Mouse (Mus musculus): ENCODE measurements around the gene Senp1.
A peak's percentile ranks its signal among the peaks of the same experiment; 100 is the strongest.

The Senp1 gene

DNA sequence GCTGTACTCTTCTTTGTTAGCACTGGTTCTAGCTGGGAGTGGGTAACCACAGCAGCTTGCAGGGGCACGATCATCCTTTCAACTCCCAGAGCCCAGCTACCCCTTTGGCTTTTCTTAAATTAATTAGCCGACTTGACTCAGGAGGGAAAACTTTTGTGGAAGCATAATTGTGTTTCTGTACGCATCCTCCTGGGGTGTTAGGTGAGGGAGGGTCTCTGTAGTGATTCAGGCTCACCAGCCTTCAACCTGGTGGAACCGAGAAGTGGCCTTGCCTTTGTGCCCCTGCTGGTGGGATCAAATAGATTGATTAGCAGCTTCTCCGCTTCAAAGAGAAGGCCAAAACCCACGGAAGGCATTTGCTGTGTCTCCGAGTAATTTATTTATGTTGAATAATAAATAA is 93.6 kb downstream of the Senp1 start:
- DNase-seq = no peak

DNA sequence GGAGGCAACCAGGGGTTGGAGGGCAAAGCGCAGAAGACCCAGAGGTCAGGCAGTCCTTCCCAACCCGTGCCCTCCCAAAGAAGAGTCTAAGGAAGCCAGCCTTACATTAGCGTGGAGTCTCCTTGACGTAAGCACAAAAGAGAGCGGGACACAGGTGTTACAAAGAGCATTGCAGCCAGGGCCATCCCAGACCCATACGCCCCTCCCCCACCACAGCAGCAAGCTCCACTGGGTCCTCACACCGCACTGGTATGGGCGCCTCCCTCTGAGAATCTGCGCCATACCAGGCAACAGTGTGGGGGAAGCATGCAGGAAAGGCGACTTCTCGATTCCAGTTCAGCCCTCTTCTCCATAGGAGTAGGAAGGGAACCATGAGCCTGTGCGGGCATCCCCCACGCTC is 94.0 kb downstream of the Senp1 start:
- DNase-seq = no peak

DNA sequence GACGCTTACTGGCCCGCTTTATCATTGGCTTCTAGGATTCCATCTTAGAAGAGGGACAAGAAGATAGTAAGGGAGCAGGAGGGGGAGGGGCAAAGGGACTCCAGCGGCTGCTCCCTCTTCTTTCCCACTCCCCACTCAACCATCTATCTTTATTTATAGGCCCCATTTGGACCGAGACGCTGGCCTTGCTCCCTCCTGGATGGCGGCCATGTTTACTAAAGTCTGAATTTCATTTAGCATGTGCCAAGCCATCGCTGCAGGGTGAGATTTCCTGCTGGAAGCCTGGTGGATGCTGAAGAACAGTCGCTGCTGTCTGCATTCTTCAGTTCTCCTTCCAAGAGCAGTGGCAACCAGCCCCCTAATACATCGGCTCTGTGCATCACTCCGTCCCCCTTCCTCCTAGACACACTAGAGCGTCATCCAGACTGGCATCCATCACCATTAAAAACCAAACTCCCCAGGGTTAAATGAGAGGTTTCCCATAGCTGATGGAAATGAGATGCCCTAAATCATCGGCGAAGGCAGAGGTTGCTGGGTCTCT is 96.8 kb downstream of the Senp1 start:
- peak; percentile 20 for DNase-seq

DNA sequence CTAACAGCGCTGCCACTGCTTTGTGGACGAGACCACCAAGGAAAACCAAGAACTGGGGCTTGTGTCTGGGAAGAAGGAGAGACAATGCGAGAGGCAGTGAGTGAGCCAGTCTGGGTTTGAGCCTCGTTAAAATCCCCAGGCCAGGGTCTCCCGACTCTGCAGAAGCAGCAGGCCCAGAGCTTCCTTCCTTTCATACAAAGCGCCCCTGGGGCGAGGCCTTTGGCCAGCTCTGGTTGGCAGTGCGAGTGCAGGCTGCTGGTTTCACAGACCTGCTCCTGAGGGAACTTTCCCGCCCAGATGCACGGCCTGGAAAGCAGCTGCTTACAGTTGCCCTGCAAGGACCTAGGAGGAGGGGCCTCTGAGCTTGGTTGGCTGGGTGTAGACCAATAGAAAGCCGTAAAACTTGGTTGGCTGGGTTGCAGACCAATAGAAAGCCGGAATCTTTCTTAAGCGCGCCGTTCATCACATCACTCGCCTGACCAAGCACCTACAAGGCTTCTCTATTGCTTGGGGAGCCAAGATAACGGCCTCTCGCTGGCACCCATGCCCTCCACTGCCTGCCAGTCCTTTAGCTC is 100.7 kb downstream of the Senp1 start:
- peak; percentile 63 for DNase-seq

DNA sequence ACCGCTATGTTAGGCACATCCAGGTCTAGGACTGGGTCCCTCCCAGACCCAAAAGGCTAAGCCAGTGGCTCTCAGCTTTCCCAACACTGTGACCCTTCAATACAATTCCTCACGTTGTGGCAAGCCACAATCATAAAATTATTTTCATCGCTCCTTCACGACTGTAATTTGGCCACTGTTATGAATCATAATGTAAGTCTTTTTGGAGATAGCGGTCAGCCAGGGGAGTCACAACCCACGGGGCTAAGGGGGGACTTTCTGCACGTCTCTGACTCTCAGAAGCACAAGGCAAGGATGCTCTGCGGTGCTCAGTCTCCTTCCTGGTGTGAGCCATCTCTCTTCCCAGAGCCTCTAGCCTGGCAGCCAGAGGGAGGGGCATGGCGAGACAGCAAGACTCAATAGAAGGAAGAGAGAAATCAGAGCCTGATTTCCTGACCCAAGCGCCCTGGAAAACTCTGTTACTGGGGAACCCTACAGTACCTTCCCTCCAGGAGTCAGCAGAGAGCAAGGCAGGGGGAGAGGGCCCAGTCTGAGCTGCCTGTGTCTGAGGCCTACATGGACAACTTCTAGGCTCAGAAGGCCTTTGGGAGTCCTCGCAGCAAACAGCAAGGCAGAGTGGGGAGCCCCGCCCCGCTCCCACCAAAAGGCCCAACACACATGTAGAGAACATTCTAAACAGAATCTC is 101.4 kb downstream of the Senp1 start:
- DNase-seq = no peak

DNA sequence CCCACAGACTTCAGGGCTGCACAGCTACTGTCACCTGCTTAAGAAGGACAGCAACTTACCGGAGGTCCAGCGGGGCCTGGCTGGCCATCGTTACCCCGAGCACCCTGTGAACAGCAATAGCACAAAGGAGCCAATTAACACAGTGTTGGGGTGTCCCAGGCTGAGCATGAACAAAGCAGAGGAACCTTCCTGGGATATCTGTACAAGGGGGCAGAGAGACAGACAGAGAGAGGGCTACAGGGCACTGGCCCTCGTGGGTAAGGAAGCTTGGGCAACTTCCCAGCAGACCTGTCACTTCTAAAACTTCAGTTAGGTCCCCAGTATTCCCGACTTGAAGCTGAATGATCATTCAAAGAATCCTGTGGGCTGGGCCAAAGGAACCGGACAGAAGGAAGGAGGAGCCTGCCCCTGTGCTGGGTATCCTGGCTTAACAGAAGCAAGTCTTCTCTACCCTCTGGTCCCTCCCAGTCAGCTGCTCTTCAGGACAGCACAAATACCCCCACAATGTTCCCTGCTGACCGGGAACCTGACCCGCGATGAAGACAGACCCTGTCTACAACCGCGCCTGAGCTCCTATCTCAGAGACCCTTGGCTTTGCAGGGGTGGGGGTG is 102.2 kb downstream of the Senp1 start:
- no peak for DNase-seq

DNA sequence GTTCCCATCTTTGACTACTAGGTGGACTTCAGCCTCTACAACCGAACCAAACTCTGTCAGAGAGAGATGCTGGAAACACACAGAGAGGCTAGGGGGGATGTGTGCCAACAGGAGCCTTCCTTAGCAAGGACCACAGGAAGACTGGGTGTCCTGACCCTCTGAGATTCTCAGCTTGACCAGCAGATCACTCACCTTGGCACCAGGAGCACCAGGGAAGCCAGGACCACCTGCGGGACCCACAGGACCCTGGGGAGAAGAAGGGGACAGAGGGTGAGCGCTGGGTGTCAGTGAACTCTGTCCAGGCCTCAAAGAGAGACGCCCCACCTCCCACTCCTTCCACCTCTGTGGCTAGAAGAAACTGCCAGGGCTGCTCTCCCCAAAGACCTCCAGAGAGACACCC is 102.8 kb downstream of the Senp1 start:
- DNase-seq = no peak

DNA sequence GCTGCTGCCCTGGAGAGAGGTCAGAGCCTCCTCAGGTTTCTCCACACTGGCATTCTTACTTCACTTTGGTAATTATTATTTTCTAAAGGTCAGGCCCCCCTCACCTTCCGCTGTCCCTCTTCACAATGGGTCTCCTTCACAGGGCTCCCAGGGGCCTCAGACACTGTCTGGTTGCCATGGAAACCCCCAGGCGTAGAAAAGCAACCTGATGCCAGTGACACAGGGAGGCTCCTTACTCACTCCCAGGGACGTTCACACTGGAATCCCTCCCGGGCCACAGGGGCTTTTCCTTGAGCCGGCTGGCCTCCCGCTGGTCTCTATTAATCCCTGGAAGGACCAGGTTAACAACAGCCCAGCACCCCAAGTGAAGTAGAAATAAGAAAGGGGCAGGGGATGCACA is 103.4 kb downstream of the Senp1 start:
- DNase-seq = no peak

DNA sequence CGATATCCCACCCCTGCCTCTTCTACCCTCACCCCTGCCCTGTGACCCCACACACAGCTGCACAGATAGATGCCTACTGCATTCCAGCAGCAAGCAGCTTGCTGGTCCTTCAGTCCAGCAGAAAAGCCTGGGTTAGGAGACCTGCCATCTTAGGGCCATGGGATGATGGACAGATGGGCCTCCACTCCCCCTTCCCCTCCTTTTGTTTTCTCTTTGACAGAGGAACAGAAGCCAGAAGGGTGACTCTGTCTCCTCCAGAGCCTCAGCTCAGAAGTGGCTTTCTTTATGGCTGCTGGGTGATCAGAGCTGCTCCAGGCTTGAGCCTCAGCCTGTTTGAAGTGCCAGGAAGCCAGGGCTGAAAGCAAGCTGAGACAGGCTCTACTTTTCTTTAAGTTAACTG is 104.0 kb downstream of the Senp1 start:
- DNase-seq = no peak

Measured in cerebellum, adult 11-12 months (tissue).